Mouse (Mus musculus): ENCODE measurements at regions not wholly inside any gene's neighbourhood (a gene's known extent, or its start where the extent isn't known, plus 50 kb on each side); places are given as distances from the start of the nearest gene placed in this dataset.

GRCm38 (mm10) chr17:88255744-88256598 is 184.5 kb upstream of the Foxn2 start:
- ATAC-seq (replicated peaks; ENCODE audit: low FRiP score) = peak; percentile 77
- no peaks in the 10 kb centered on the region for H3K27me3 ChIP-seq (ENCODE audit: control insufficient read depth, insufficient read depth, low read length)
- no peaks in the 10 kb centered on the region for H3K9me3 ChIP-seq (ENCODE audit: control insufficient read depth, low read length)
- WGBS = under 1% methylated on average over 40 of the region's 40 CpGs
- H3K36me3 ChIP-seq (ENCODE audit: control insufficient read depth, insufficient read depth, low read length) = no peaks in the 10 kb centered on the region
- peak; percentile 89 for DNase-seq (ENCODE audit: low spot score)
- peak overlapping the region; percentile 90 for H3K9ac ChIP-seq (ENCODE audit: low read length)
- peak overlapping the region; percentile 55 for H3K27ac ChIP-seq (ENCODE audit: low read depth, low read length)
- H3K4me2 ChIP-seq (ENCODE audit: low read depth, low read length, severe bottlenecking) = peak overlapping the region; percentile 99
- H3K4me1 ChIP-seq (replicated peaks; ENCODE audit: control insufficient read depth, insufficient read depth, low read length) = peaks cover 3% of the 10 kb centered on the region; the same call in 1 of the 2 replicates
- H3K4me3 ChIP-seq (ENCODE audit: low read depth, low read length) = peak overlapping the region; percentile 54

GRCm38 (mm10) chr17:88256599-88257544 is 183.6 kb upstream of the Foxn2 start:
- Histone ChIP-seq H3K4me1 (replicated peaks; ENCODE audit: control insufficient read depth, insufficient read depth, low read length) (peaks cover 3% of the 10 kb centered on the region; the same call in 1 of the 2 replicates), H3K4me3 (ENCODE audit: low read depth, low read length) (peak overlapping the region; percentile 54), H3K36me3 (ENCODE audit: control insufficient read depth, insufficient read depth, low read length) (no peaks in the 10 kb centered on the region), H3K9me3 (ENCODE audit: control insufficient read depth, low read length) (no peaks in the 10 kb centered on the region), H3K27ac (ENCODE audit: low read depth, low read length) (peak overlapping the region; percentile 55; the same call in 1 of the 2 replicates), H3K9ac (ENCODE audit: low read length) (peak overlapping the region; percentile 90), H3K4me2 (ENCODE audit: low read depth, low read length, severe bottlenecking) (peak overlapping the region; percentile 99), H3K27me3 (ENCODE audit: control insufficient read depth, insufficient read depth, low read length) (no peaks in the 10 kb centered on the region)
- 2% methylated on average over 18 of the region's 18 CpGs for WGBS
- DNase-seq (ENCODE audit: low spot score) (peak; percentile 71), ATAC-seq (replicated peaks; ENCODE audit: low FRiP score) (peak; percentile 60)

- Histone ChIP-seq H3K27me3 (ENCODE audit: control insufficient read depth, insufficient read depth, low read length) (no peaks in the 10 kb centered on the region), H3K4me2 (ENCODE audit: low read depth, low read length, severe bottlenecking) (no peak overlapping the region), H3K4me1 (replicated peaks; ENCODE audit: control insufficient read depth, insufficient read depth, low read length) (peaks cover 3% of the 10 kb centered on the region; the same call in 1 of the 2 replicates), H3K4me3 (ENCODE audit: low read depth, low read length) (no peak overlapping the region), H3K36me3 (ENCODE audit: control insufficient read depth, insufficient read depth, low read length) (no peaks in the 10 kb centered on the region), H3K27ac (ENCODE audit: low read depth, low read length) (no peak overlapping the region), H3K9ac (ENCODE audit: low read length) (no peak overlapping the region), H3K9me3 (ENCODE audit: control insufficient read depth, low read length) (no peaks in the 10 kb centered on the region)
- no peak for ATAC-seq (replicated peaks; ENCODE audit: low FRiP score)
- no peak for DNase-seq (ENCODE audit: low spot score)
- 78% methylated on average over 11 of the region's 11 CpGs for WGBS
Observed at GRCm38 (mm10) chr17:88258361-88258796, 182.1 kb upstream of the Foxn2 start.

GRCm38 (mm10) chr17:88260176-88260575 is 180.3 kb upstream of the Foxn2 start:
- Histone ChIP-seq H3K27ac (ENCODE audit: low read depth, low read length) (no peak overlapping the region), H3K36me3 (ENCODE audit: control insufficient read depth, insufficient read depth, low read length) (no peaks in the 10 kb centered on the region), H3K9me3 (ENCODE audit: control insufficient read depth, low read length) (no peaks in the 10 kb centered on the region), H3K4me2 (ENCODE audit: low read depth, low read length, severe bottlenecking) (no peak overlapping the region), H3K9ac (ENCODE audit: low read length) (no peak overlapping the region), H3K27me3 (ENCODE audit: control insufficient read depth, insufficient read depth, low read length) (no peaks in the 10 kb centered on the region), H3K4me1 (replicated peaks; ENCODE audit: control insufficient read depth, insufficient read depth, low read length) (peaks cover 3% of the 10 kb centered on the region; the same call in 1 of the 2 replicates), H3K4me3 (ENCODE audit: low read depth, low read length) (no peak overlapping the region)
- no peak for ATAC-seq (replicated peaks; ENCODE audit: low FRiP score)
- DNase-seq (ENCODE audit: low spot score) = no peak
- 95% methylated on average over 7 of the region's 7 CpGs for WGBS

- H3K9me3 ChIP-seq (ENCODE audit: control insufficient read depth, low read length) = no peaks in the 10 kb centered on the region
- ATAC-seq (replicated peaks; ENCODE audit: low FRiP score) (no peak), DNase-seq (ENCODE audit: low spot score) (no peak)
- no peak overlapping the region for H3K4me3 ChIP-seq (ENCODE audit: low read depth, low read length)
- H3K9ac ChIP-seq (ENCODE audit: low read length) = no peak overlapping the region
- peaks cover 3% of the 10 kb centered on the region; the same call in 1 of the 2 replicates for H3K4me1 ChIP-seq (replicated peaks; ENCODE audit: control insufficient read depth, insufficient read depth, low read length)
- H3K27me3 ChIP-seq (ENCODE audit: control insufficient read depth, insufficient read depth, low read length) = no peaks in the 10 kb centered on the region
- H3K4me2 ChIP-seq (ENCODE audit: low read depth, low read length, severe bottlenecking) = no peak overlapping the region
- 65% methylated on average over 6 of the region's 6 CpGs for WGBS
- H3K27ac ChIP-seq (ENCODE audit: low read depth, low read length) = no peak overlapping the region
- H3K36me3 ChIP-seq (ENCODE audit: control insufficient read depth, insufficient read depth, low read length) = no peaks in the 10 kb centered on the region
Observed at GRCm38 (mm10) chr17:88260826-88261225, 179.7 kb upstream of the Foxn2 start.

GRCm38 (mm10) chr17:88261556-88261955 is 179.0 kb upstream of the Foxn2 start:
- no peaks in the 10 kb centered on the region for H3K36me3 ChIP-seq (ENCODE audit: control insufficient read depth, insufficient read depth, low read length)
- H3K4me3 ChIP-seq (ENCODE audit: low read depth, low read length) = no peak overlapping the region
- H3K27ac ChIP-seq (ENCODE audit: low read depth, low read length) = no peak overlapping the region
- no peak for ATAC-seq (replicated peaks; ENCODE audit: low FRiP score)
- H3K9me3 ChIP-seq (ENCODE audit: control insufficient read depth, low read length) = no peaks in the 10 kb centered on the region
- H3K9ac ChIP-seq (ENCODE audit: low read length) = no peak overlapping the region
- H3K27me3 ChIP-seq (ENCODE audit: control insufficient read depth, insufficient read depth, low read length) = no peaks in the 10 kb centered on the region
- no peak overlapping the region for H3K4me2 ChIP-seq (ENCODE audit: low read depth, low read length, severe bottlenecking)
- WGBS = 36% methylated on average over 8 of the region's 8 CpGs
- DNase-seq (ENCODE audit: low spot score) = no peak
- H3K4me1 ChIP-seq (replicated peaks; ENCODE audit: control insufficient read depth, insufficient read depth, low read length) = peaks cover 3% of the 10 kb centered on the region; the same call in 1 of the 2 replicates

- 84% methylated on average over 13 of the region's 13 CpGs for WGBS
- no peak overlapping the region for H3K27ac ChIP-seq (ENCODE audit: low read depth, low read length)
- H3K9me3 ChIP-seq (ENCODE audit: control insufficient read depth, low read length) = no peaks in the 10 kb centered on the region; the same call in 1 of the 2 replicates
- no peaks in the 10 kb centered on the region for H3K27me3 ChIP-seq (ENCODE audit: control insufficient read depth, insufficient read depth, low read length)
- no peak overlapping the region for H3K4me3 ChIP-seq (ENCODE audit: low read depth, low read length)
- H3K4me1 ChIP-seq (replicated peaks; ENCODE audit: control insufficient read depth, insufficient read depth, low read length) = no peaks in the 10 kb centered on the region
- no peak overlapping the region for H3K9ac ChIP-seq (ENCODE audit: low read length)
- no peaks in the 10 kb centered on the region for H3K36me3 ChIP-seq (ENCODE audit: control insufficient read depth, insufficient read depth, low read length)
- ATAC-seq (replicated peaks; ENCODE audit: low FRiP score) (no peak), DNase-seq (ENCODE audit: low spot score) (no peak)
- H3K4me2 ChIP-seq (ENCODE audit: low read depth, low read length, severe bottlenecking) = no peak overlapping the region
Observed at GRCm38 (mm10) chr17:88262326-88263187, 178.0 kb upstream of the Foxn2 start.

GRCm38 (mm10) chr17:88265291-88265690 is 175.2 kb upstream of the Foxn2 start:
- 88% methylated on average over 13 of the region's 13 CpGs for WGBS
- ATAC-seq (replicated peaks; ENCODE audit: low FRiP score) = no peak
- no peaks in the 10 kb centered on the region for H3K4me1 ChIP-seq (replicated peaks; ENCODE audit: control insufficient read depth, insufficient read depth, low read length)
- no peaks in the 10 kb centered on the region; the same call in 1 of the 2 replicates for H3K9me3 ChIP-seq (ENCODE audit: control insufficient read depth, low read length)
- no peak overlapping the region for H3K4me2 ChIP-seq (ENCODE audit: low read depth, low read length, severe bottlenecking)
- no peak for DNase-seq (ENCODE audit: low spot score)
- no peaks in the 10 kb centered on the region for H3K36me3 ChIP-seq (ENCODE audit: control insufficient read depth, insufficient read depth, low read length)
- no peak overlapping the region for H3K9ac ChIP-seq (ENCODE audit: low read length)
- H3K4me3 ChIP-seq (ENCODE audit: low read depth, low read length) = no peak overlapping the region
- H3K27me3 ChIP-seq (ENCODE audit: control insufficient read depth, insufficient read depth, low read length) = no peaks in the 10 kb centered on the region
- no peak overlapping the region for H3K27ac ChIP-seq (ENCODE audit: low read depth, low read length)

Measured in forebrain, embryonic 11.5 days (tissue).